8 mouse cellular contexts compared by ENCODE assay signal in the genomic region with DNA sequence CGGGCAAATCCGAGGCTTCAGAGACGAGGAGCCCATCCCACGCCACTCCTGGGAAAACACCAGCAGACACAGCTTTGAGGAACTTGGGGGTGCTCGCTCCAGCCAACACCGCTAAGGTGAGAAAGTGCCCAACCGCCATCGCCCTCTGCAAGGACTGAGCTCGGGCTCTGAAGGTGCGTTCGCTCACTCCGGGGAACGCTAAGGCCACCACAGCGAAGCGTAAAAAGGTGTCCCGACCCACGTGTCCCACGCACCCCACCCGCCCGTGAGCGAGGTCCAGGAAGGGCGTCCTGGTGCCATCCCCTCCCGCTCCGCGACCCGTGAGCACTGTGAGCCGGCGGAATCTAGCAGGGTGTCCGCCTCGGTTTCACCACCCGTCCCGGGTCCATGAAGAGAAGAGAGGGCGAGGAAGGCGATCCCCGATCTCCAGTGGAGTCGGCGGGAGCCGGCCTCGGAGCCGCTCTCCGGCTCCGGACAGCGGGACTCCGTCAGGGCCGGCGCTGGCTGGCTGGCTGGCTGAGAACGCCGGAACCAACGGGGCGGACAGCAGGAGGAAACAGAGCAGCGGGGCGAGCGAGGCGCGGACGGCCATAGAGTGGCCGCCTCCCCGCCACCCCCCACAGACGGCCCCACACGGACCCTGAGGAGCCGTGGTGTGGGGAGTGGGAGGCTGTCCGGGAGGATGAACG. TPM values are rescaled to one million over a fixed set of nuclear protein-coding genes. Genes with fewer than 3 reads are reported as not detected.
DNase-seq lines count a peak whose midpoint lies in the region; ATAC-seq and TF ChIP-seq lines count a peak whose summit lies in the region.

No protein-coding gene starts in this region.

- no peak for DNase-seq in cerebellum, adult 2 months
- DNase-seq in cerebellum, adult 9-10 months, result no peak
- peak; percentile 54 for DNase-seq in A20 (ENCODE audit: low read depth, low spot score)
- no peak for DNase-seq in embryonic facial prominence, embryonic 10.5 days (ENCODE audit: low spot score)
- peak; percentile 46 for DNase-seq in kidney, postnatal 14 days
- peak; percentile 46 for DNase-seq in midbrain, embryonic 10.5 days (ENCODE audit: low spot score)

- peaks cover 8% of the 10 kb centered on the region; the same call in 1 of the 2 replicates for H3K4me1 ChIP-seq in cerebellum, adult 2 months (ENCODE audit: control insufficient read depth, insufficient read depth, low read length)
- H3K4me1 ChIP-seq in embryonic facial prominence, embryonic 10.5 days, result peaks cover 10% of the 10 kb centered on the region
- H3K4me1 ChIP-seq in heart, embryonic 15.5 days (replicated peaks), result peaks cover 11% of the 10 kb centered on the region; the same call in 1 of the 2 replicates
- peaks cover 22% of the 10 kb centered on the region for H3K4me1 ChIP-seq in midbrain, embryonic 10.5 days
- H3K4me1 ChIP-seq in stomach, embryonic 14.5 days (ENCODE audit: control insufficient read depth, insufficient read depth, low read length), result 0 out of 2 replicates have a peak, but pooled peaks cover 9% of the 10 kb centered on the region

- TF ChIP-seq CTCF in cerebellum, adult 2 months (IDR thresholded peaks at IDR 0.05; ENCODE audit: borderline replicate concordance, insufficient read depth, low read depth, low read length), result no peak

- no peaks in the 10 kb centered on the region for H3K27me3 ChIP-seq in cerebellum, adult 2 months (ENCODE audit: control insufficient read depth, insufficient read depth, low read length)
- H3K27me3 ChIP-seq in embryonic facial prominence, embryonic 10.5 days (replicated peaks; ENCODE audit: low read depth, poor library complexity, severe bottlenecking), result no peaks in the 10 kb centered on the region
- no peaks in the 10 kb centered on the region for H3K27me3 ChIP-seq in heart, embryonic 15.5 days
- no peaks in the 10 kb centered on the region for H3K27me3 ChIP-seq in midbrain, embryonic 10.5 days (ENCODE audit: low read depth, poor library complexity, severe bottlenecking)
- H3K27me3 ChIP-seq in stomach, embryonic 14.5 days (ENCODE audit: control insufficient read depth, insufficient read depth, low read length), result no peaks in the 10 kb centered on the region

- no peaks in the 10 kb centered on the region for H3K9me3 ChIP-seq in embryonic facial prominence, embryonic 10.5 days
- no peaks in the 10 kb centered on the region for H3K9me3 ChIP-seq in heart, embryonic 15.5 days (replicated peaks)
- no peaks in the 10 kb centered on the region for H3K9me3 ChIP-seq in midbrain, embryonic 10.5 days (replicated peaks)
- no peaks in the 10 kb centered on the region for H3K9me3 ChIP-seq in stomach, embryonic 14.5 days (ENCODE audit: control insufficient read depth, low read depth, low read length)

- H3K4me2 ChIP-seq in heart, embryonic 15.5 days, result peak overlapping the region; percentile 88
- peak overlapping the region; percentile 87 for H3K4me2 ChIP-seq in stomach, embryonic 14.5 days (replicated peaks; ENCODE audit: low read depth, low read length)

- H3K27ac ChIP-seq in cerebellum, adult 2 months (ENCODE audit: insufficient read depth, low read length), result peak overlapping the region; percentile 66
- peak overlapping the region; percentile 99 for H3K27ac ChIP-seq in embryonic facial prominence, embryonic 10.5 days (replicated peaks)
- peak overlapping the region; percentile 91 for H3K27ac ChIP-seq in heart, embryonic 15.5 days
- peak overlapping the region; percentile 98 for H3K27ac ChIP-seq in midbrain, embryonic 10.5 days (replicated peaks)
- peak overlapping the region; percentile 74; the same call in 1 of the 2 replicates for H3K27ac ChIP-seq in stomach, embryonic 14.5 days (ENCODE audit: low read length)

- WGBS in cerebellum, adult 2 months, result under 1% methylated on average over 63 of the region's 63 CpGs
- WGBS in embryonic facial prominence, embryonic 10.5 days, result under 1% methylated on average over 63 of the region's 63 CpGs
- WGBS in heart, embryonic 15.5 days, result under 1% methylated on average over 63 of the region's 63 CpGs
- WGBS in midbrain, embryonic 10.5 days, result under 1% methylated on average over 61 of the region's 63 CpGs
- WGBS in stomach, embryonic 14.5 days, result under 1% methylated on average over 63 of the region's 63 CpGs

- peaks cover 16% of the 10 kb centered on the region for H3K36me3 ChIP-seq in embryonic facial prominence, embryonic 10.5 days (replicated peaks)
- no peaks in the 10 kb centered on the region for H3K36me3 ChIP-seq in heart, embryonic 15.5 days
- H3K36me3 ChIP-seq in midbrain, embryonic 10.5 days, result peaks cover 20% of the 10 kb centered on the region
- no peaks in the 10 kb centered on the region for H3K36me3 ChIP-seq in stomach, embryonic 14.5 days (ENCODE audit: control insufficient read depth, insufficient read depth, low read length)

- peak; percentile 66 for ATAC-seq in heart, embryonic 15.5 days (replicated peaks; ENCODE audit: insufficient number of reproducible peaks, insufficient read depth, low FRiP score, low read depth)
- ATAC-seq in stomach, embryonic 14.5 days (ENCODE audit: insufficient number of reproducible peaks, insufficient read depth, low FRiP score, low read depth), result peak; percentile 66

- H3K9ac ChIP-seq in heart, embryonic 15.5 days, result peak overlapping the region; percentile 99
- H3K9ac ChIP-seq in stomach, embryonic 14.5 days (replicated peaks; ENCODE audit: low read depth, low read length), result peak overlapping the region; percentile 79

- TF ChIP-seq POLR2A in cerebellum, adult 2 months (IDR thresholded peaks at IDR 0.05; ENCODE audit: borderline replicate concordance, insufficient read depth, low read length), result no peak

- H3K4me3 ChIP-seq in cerebellum, adult 2 months (replicated peaks; ENCODE audit: insufficient read depth, low read depth, low read length), result peak overlapping the region; percentile 70
- peak overlapping the region; percentile 98 for H3K4me3 ChIP-seq in embryonic facial prominence, embryonic 10.5 days
- H3K4me3 ChIP-seq in heart, embryonic 15.5 days, result peak overlapping the region; percentile 100
- H3K4me3 ChIP-seq in midbrain, embryonic 10.5 days, result peak overlapping the region; percentile 85
- peak overlapping the region; percentile 98 for H3K4me3 ChIP-seq in stomach, embryonic 14.5 days (ENCODE audit: low read depth, low read length)

RNA-seq across cellular contexts. Expression of gene Sbno1, which starts 0.9 kb away (rescaled TPM):
- 48.3 and 50.3 TPM in 2 replicates for polyA plus RNA-seq in cerebellum, adult 2 months (2012; rRNA removed)
- polyA plus RNA-seq in embryonic facial prominence, embryonic 10.5 days (2016; fragmentation: Nextera tagmentation; extraction: Ambion mirVana), result 98.3 and 103 TPM in 2 replicates
- 57.8 and 65.5 TPM in 2 replicates for polyA plus RNA-seq in heart, embryonic 15.5 days (2015; fragmentation: Nextera tagmentation; extraction: Ambion mirVana)
- 90.3 and 94.8 TPM in 2 replicates for polyA plus RNA-seq in midbrain, embryonic 10.5 days (2016; fragmentation: Nextera tagmentation; extraction: Ambion mirVana)
- polyA plus RNA-seq in stomach, embryonic 14.5 days (2014; fragmentation: Nextera tagmentation; extraction: Ambion mirVana), result 95.3 and 104 TPM in 2 replicates

RNA-seq across cellular contexts. Expression of gene Kmt5a, which starts 14.9 kb away (rescaled TPM):
- polyA plus RNA-seq in cerebellum, adult 2 months (2012; rRNA removed), result 59.1 and 61.6 TPM in 2 replicates
- 48.5 and 55.7 TPM in 2 replicates for polyA plus RNA-seq in embryonic facial prominence, embryonic 10.5 days (2016; fragmentation: Nextera tagmentation; extraction: Ambion mirVana)
- 63.3 and 74.6 TPM in 2 replicates for polyA plus RNA-seq in heart, embryonic 15.5 days (2015; fragmentation: Nextera tagmentation; extraction: Ambion mirVana)
- polyA plus RNA-seq in midbrain, embryonic 10.5 days (2016; fragmentation: Nextera tagmentation; extraction: Ambion mirVana), result 36.3 and 37.5 TPM in 2 replicates
- 52.9 and 59.8 TPM in 2 replicates for polyA plus RNA-seq in stomach, embryonic 14.5 days (2014; fragmentation: Nextera tagmentation; extraction: Ambion mirVana)

RNA-seq across cellular contexts. Expression of gene Rilpl2, which starts 53.3 kb away (rescaled TPM):
- polyA plus RNA-seq in cerebellum, adult 2 months (2012; rRNA removed), result 18.1 and 18.4 TPM in 2 replicates
- polyA plus RNA-seq in embryonic facial prominence, embryonic 10.5 days (2016; fragmentation: Nextera tagmentation; extraction: Ambion mirVana), result 24.9 and 26.0 TPM in 2 replicates
- polyA plus RNA-seq in heart, embryonic 15.5 days (2015; fragmentation: Nextera tagmentation; extraction: Ambion mirVana), result 15.0 and 20.9 TPM in 2 replicates
- 22.4 and 24.9 TPM in 2 replicates for polyA plus RNA-seq in midbrain, embryonic 10.5 days (2016; fragmentation: Nextera tagmentation; extraction: Ambion mirVana)
- 30.6 and 31.7 TPM in 2 replicates for polyA plus RNA-seq in stomach, embryonic 14.5 days (2014; fragmentation: Nextera tagmentation; extraction: Ambion mirVana)

RNA-seq across cellular contexts. Expression of gene Snrnp35, which starts 58.1 kb away (rescaled TPM):
- polyA plus RNA-seq in cerebellum, adult 2 months (2012; rRNA removed), result 12.3 and 13.1 TPM in 2 replicates
- polyA plus RNA-seq in embryonic facial prominence, embryonic 10.5 days (2016; fragmentation: Nextera tagmentation; extraction: Ambion mirVana), result 28.3 and 28.8 TPM in 2 replicates
- 19.2 and 20.7 TPM in 2 replicates for polyA plus RNA-seq in heart, embryonic 15.5 days (2015; fragmentation: Nextera tagmentation; extraction: Ambion mirVana)
- 35.1 and 35.5 TPM in 2 replicates for polyA plus RNA-seq in midbrain, embryonic 10.5 days (2016; fragmentation: Nextera tagmentation; extraction: Ambion mirVana)
- 11.5 and 14.2 TPM in 2 replicates for polyA plus RNA-seq in stomach, embryonic 14.5 days (2014; fragmentation: Nextera tagmentation; extraction: Ambion mirVana)

Comparison
In these comparisons a context has a peak if more than half of its experiments do, and no peak if none do; other contexts are left out.
1. DNase-seq: peak in A20 (single experiment), kidney, postnatal 14 days (single experiment) and midbrain, embryonic 10.5 days (single experiment); none in cerebellum, adult 2 months (0 of 2), cerebellum, adult 9-10 months (single experiment) and embryonic facial prominence, embryonic 10.5 days (single experiment).
2. Peak in every context shown above with its lines, with median percentiles within 50 percentile points of each other: H3K27ac ChIP-seq and H3K4me3 ChIP-seq.